Mouse (Mus musculus) limb, embryonic 14.5 days (tissue): ENCODE data around the gene Zfp575. TPM values are rescaled to one million over a fixed set of nuclear protein-coding genes. Genes with fewer than 3 reads are reported as not detected.

ENCODE experiments used
- ATAC-seq: fragments of 200-750 bp; cut with Nextera tagmentation; 2 replicates; pipeline ENCODE4 v1.8.0; 2017; ENCODE audit warnings: low read depth, moderate number of reproducible peaks, moderate TSS enrichment; ENCODE audit not compliant: low FRiP score
- DNase-seq: peaks from one replicate; pipeline ENCODE4 v3.0.0-alpha.2; 2015; ENCODE audit warnings: low spot score
- H3K27ac ChIP-seq: fragments of 300-500 bp; sonication (generic); replicated peaks from 2 replicates; pipeline ENCODE4 v1.5.1; 2014; ENCODE audit warnings: low read depth, mild to moderate bottlenecking, low read length, moderate library complexity, mixed read lengths
- H3K27me3 ChIP-seq: fragments of 300-500 bp; sonication (generic); 2 replicates; pipeline ENCODE4 v1.6.1; 2014; ENCODE audit warnings: low read length, mixed read lengths; ENCODE audit not compliant: control insufficient read depth, insufficient read depth
- H3K36me3 ChIP-seq: fragments of 300-500 bp; sonication (generic); 2 replicates; pipeline ENCODE4 v1.6.1; 2014; ENCODE audit warnings: mild to moderate bottlenecking, low read length, moderate library complexity, mixed read lengths; ENCODE audit not compliant: control insufficient read depth, insufficient read depth
- H3K4me1 ChIP-seq: fragments of 300-500 bp; sonication (generic); 2 replicates; pipeline ENCODE4 v1.6.1; 2014; ENCODE audit warnings: antibody characterized with exemption, low read length, mixed read lengths; ENCODE audit not compliant: control insufficient read depth, insufficient read depth
- H3K4me2 ChIP-seq: fragments of 300-500 bp; sonication (generic); replicated peaks from 2 replicates; pipeline ENCODE4 v1.6.1; 2014; ENCODE audit warnings: low read depth, mild to moderate bottlenecking, low read length, moderate library complexity; ENCODE audit not compliant: severe bottlenecking
- H3K4me3 ChIP-seq: fragments of 300-500 bp; sonication (generic); replicated peaks from 2 replicates; pipeline ENCODE4 v1.5.1; 2014; ENCODE audit warnings: low read length
- H3K9ac ChIP-seq: fragments of 300-500 bp; sonication (generic); 2 replicates; pipeline ENCODE4 v1.6.1; 2014; ENCODE audit warnings: mild to moderate bottlenecking, low read depth, low read length, moderate library complexity; ENCODE audit not compliant: severe bottlenecking
- H3K9me3 ChIP-seq: fragments of 300-500 bp; sonication (generic); 2 replicates; pipeline ENCODE4 v1.6.1; 2016; ENCODE audit warnings: low read length; ENCODE audit not compliant: control insufficient read depth
- POLR2A ChIP-seq: fragments of 200-500 bp; IDR thresholded peaks from 2 replicates; pipeline ENCODE4 v1.8.0; 2012; ENCODE audit warnings: inconsistent platforms, mild to moderate bottlenecking, moderate library complexity, borderline replicate concordance; ENCODE audit not compliant: insufficient read depth, insufficient read length; ENCODE audit errors: extremely low read depth
- WGBS: fragments of 180-500 bp; shearing (Covaris S2); extraction: QIAGEN DNeasy Blood & Tissue Kit; methylation state at CpG from one replicate; pipeline ENCODE4 v1.1.7; 2014; 5-methylcytosine and 5-hydroxymethylcytosine counted together
- polyA plus RNA-seq, 2 experiments: library from polyadenylated mRNA; depleted of rRNA in 1 of 2; stranded (reverse) in 1 of 2; unstranded in 1 of 2; fragments of >200 nt; fragmentation: Nextera tagmentation in 1 of 2; extraction: Ambion mirVana in 1 of 2; gene quantifications; 2 replicates each; pipeline versions ENCODE4 v1.2.1 to v1.2.3; 2012 to 2014

Gene Zfp575
- polyA plus RNA-seq, 2 experiments = 4.5 to 5.0 TPM

DNA sequence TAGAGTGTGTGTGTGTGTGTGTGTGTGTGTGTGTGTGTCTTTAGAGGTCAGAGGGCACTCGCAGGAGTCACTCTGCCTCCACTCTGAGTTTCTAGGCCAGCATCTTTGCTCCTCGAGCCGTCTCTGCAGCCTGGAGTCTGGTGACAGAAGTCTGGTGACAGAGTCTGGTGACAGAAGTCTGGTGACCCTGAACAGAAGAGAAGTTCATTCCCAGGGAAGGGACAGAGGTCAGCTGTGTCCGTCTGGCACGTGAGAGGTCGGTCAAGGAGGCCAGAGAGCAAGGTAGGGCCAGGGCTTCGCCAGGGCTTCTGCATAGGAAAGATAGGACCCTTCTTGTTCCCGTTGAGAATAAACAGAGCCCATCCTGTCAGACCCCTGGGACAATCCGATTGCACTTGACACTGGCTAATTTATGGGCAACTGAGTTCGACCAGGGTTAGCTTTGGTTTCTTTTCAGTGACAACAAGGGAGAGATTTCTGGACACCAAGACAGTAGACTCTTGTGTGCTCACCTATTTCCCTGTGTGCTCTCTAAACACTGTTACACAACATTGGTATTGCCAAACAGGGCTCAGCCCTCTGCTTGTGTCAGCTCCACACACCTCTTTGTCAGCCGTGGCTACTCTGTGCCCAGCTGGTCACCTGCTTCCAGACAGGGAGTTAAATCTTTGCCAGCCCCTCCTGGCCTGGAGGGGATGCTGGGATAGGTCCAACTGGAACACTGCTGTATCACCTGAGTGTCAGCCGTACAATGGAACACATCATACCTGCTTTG lies 35.3 kb downstream of the Zfp575 start:
- DNase-seq = no peak
- H3K9me3 ChIP-seq = no peaks in the 10 kb centered on the region
- no peak overlapping the region for H3K27ac ChIP-seq
- no peak overlapping the region for H3K4me3 ChIP-seq
- WGBS = 92% methylated on average over 12 of the region's 12 CpGs
- H3K9ac ChIP-seq = no peak overlapping the region
- TF ChIP-seq POLR2A = no peak
- ATAC-seq = no peak
- peaks cover 4% of the 10 kb centered on the region; the same call in 1 of the 2 replicates for H3K4me1 ChIP-seq
- H3K27me3 ChIP-seq = no peaks in the 10 kb centered on the region
- H3K36me3 ChIP-seq = peaks cover 65% of the 10 kb centered on the region
- no peak overlapping the region for H3K4me2 ChIP-seq

DNA sequence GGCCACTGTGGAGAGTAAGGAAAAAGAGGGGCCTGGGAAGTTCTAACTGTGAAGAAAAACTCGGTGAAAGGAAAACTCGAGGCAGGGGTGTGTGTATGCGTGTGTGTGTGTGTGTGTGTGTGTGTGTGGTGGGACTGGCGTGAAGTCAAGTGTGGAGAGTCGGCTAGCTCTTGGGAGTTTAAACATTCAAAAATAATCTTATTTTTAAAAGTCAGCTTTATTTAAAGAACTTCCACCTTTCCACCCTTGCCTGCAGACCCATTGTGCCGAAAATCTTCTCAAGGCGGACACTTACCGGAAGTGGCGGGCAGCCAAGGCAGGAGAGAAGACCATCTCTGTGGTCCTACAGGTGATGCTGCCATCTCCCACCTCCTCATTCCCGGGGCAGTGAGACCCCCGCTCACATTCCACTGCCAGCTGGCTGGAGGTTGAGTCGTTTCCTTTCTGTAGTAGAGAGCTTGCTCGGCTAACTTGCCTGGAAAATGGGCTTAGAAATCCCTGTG lies 39.9 kb downstream of the Zfp575 start:
- H3K4me3 ChIP-seq = peak overlapping the region; percentile 80
- peaks cover 41% of the 10 kb centered on the region for H3K36me3 ChIP-seq
- ATAC-seq (no peak), DNase-seq (no peak)
- WGBS = 31% methylated on average over 13 of the region's 13 CpGs
- no peaks in the 10 kb centered on the region for H3K9me3 ChIP-seq
- peak overlapping the region; percentile 74 for H3K9ac ChIP-seq
- no peak for TF ChIP-seq POLR2A
- no peaks in the 10 kb centered on the region for H3K27me3 ChIP-seq
- peaks cover 8% of the 10 kb centered on the region; the same call in 1 of the 2 replicates for H3K4me1 ChIP-seq
- peak overlapping the region; percentile 58; the same call in 1 of the 2 replicates for H3K27ac ChIP-seq
- H3K4me2 ChIP-seq = peak overlapping the region; percentile 65

DNA sequence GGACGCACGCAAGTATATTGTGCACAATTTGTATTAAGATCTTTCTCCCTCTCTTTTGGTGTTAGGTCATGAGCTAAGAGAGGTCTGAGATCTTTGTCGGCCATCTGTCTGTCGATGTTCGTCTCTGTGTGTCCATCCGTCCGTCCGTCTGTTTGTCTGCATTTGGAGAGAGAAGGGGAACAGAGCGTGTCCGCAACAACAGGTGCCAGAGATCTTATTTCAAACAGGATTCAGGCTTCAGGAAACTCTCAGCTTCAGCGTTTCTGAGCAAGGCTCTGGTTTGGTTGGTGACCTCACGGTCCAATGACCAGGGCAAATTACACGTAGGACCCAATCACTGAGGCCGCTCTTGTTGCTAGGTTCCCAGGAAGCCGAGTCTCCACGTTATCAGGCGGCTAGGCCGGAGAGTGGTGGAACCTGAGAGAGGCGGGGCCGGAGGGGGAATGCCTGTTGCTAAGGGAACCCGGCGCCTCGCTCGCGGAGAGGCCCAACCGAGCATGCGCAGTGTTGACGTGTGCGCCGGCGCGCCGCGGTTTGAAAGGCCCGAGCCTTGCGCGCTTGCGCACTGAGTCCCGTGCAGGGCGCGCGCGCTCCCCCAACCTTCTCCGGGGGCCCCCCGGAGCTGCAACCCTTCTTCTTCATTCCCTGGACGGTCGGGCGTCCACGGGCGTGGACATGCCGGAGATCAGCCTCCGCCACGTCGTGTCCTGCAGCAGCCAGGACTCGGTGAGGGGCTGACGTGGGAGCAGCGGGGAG lies 40.6 kb downstream of the Zfp575 start:
- peak overlapping the region; percentile 58; the same call in 1 of the 2 replicates for H3K27ac ChIP-seq
- no peaks in the 10 kb centered on the region for H3K9me3 ChIP-seq
- H3K36me3 ChIP-seq = peaks cover 33% of the 10 kb centered on the region
- no peaks in the 10 kb centered on the region for H3K27me3 ChIP-seq
- peak; percentile 99 for DNase-seq
- H3K4me3 ChIP-seq = peak overlapping the region; percentile 80
- peaks cover 8% of the 10 kb centered on the region; the same call in 1 of the 2 replicates for H3K4me1 ChIP-seq
- peak overlapping the region; percentile 65 for H3K4me2 ChIP-seq
- TF ChIP-seq POLR2A = 0 out of 2 replicates have a peak, but pooled peaks have one; percentile 76
- WGBS = under 1% methylated on average over 54 of the region's 57 CpGs
- H3K9ac ChIP-seq = peak overlapping the region; percentile 74
- ATAC-seq = peak; percentile 98

DNA sequence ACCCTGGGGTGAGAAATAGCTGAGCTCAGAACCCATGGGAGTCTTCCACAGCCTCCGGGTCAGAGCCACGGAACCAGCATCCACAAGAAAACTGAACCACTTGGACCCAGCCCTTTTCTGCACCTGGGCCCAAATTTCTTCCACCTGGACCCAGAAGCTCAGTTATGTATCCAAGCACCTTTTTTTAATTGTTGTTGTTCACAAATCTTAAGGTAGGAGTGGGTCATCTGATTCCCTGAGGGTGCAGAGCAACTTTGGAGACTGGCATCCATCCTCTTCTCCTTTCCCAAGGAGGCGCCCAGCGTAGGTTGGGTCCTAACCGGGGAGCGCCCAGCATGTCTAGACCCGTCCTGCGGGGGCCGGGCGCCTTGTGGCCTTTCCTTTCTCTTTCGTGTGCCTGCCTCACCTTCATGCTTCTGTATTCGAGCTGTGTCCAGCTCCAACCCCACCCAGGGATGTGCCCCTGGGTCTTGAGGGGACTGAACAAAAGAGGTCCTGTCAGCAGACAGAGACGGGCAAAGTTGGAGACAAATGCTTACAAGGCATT lies 41.3 kb downstream of the Zfp575 start, which contains the start of the genes Pinlyp and Xrcc1:
TSS of gene Pinlyp (minus strand) at position 51 of the 547 bp plus-strand sequence.
TSS of gene Xrcc1 (plus strand) at position 222 of the 547 bp plus-strand sequence.
- 30% methylated on average over 13 of the region's 13 CpGs for WGBS
- peak within 1 kb of the TSS; percentile 80 for H3K4me3 ChIP-seq
- no peaks in the 10 kb centered on the region for H3K9me3 ChIP-seq
- peaks cover 27% of the 10 kb centered on the region for H3K36me3 ChIP-seq
- ATAC-seq = no peak
- H3K4me1 ChIP-seq = peaks cover 8% of the 10 kb centered on the region; the same call in 1 of the 2 replicates
- no peak for TF ChIP-seq POLR2A
- H3K27me3 ChIP-seq = no peaks in the 10 kb centered on the region
- DNase-seq = no peak
- peak within 1 kb of the TSS; percentile 74 for H3K9ac ChIP-seq
- peak within 1 kb of the TSS; percentile 65 for H3K4me2 ChIP-seq
- H3K27ac ChIP-seq = peak within 1 kb of the TSS; percentile 58; the same call in 1 of the 2 replicates

DNA sequence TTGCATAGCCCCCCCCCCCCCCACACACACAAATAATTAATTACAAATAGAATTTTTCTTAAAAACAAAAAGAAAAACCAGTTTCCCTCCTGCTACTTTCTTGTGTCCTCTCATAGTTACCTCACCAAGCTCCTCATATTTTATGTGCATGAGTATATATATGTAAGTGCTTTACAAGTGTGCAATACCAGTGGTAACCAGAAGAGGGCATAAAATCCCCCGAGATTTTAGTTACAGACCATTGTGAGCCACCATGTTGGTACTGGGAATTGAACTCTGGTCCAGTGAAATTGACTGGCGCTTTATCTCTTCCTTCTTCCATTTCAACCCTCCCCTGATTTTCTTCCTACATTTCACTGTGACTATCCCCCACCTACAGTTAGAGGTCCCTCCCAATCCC lies 42.9 kb downstream of the Zfp575 start:
- H3K27ac ChIP-seq = no peak overlapping the region
- H3K4me3 ChIP-seq = no peak overlapping the region
- 82% methylated on average over 2 of the region's 2 CpGs for WGBS
- TF ChIP-seq POLR2A = no peak
- no peaks in the 10 kb centered on the region for H3K27me3 ChIP-seq
- no peak overlapping the region for H3K9ac ChIP-seq
- peaks cover 14% of the 10 kb centered on the region for H3K36me3 ChIP-seq
- H3K9me3 ChIP-seq = no peaks in the 10 kb centered on the region
- H3K4me2 ChIP-seq = no peak overlapping the region
- ATAC-seq (no peak), DNase-seq (no peak)
- H3K4me1 ChIP-seq = peaks cover 8% of the 10 kb centered on the region; the same call in 1 of the 2 replicates
